Mouse (Mus musculus) megakaryocyte, adult 5-6 weeks (primary cell): ENCODE results near the gene Smyd5. TPM values are rescaled to one million over a fixed set of nuclear protein-coding genes. Genes with fewer than 3 reads are reported as not detected.
A peak's percentile ranks its signal among the peaks of the same experiment; 100 is the strongest.

Experiments
- ATAC-seq: 2 replicates; pipeline ENCODE4 v1.8.0; 2016; ENCODE audit warnings: mild to moderate bottlenecking, inconsistent platforms; ENCODE audit not compliant: poor library complexity, severe bottlenecking
- total RNA-seq, 2 experiments: library from RNA; stranded (forward) in 1 of 2; stranded (reverse) in 1 of 2; fragments of 153-499, 151-499 nt in 1 of 2; fragments of 221-1000, 200-1000 nt in 1 of 2; gene quantifications; 2 replicates each; pipeline versions ENCODE4 v1.2.3 to v1.2.4; 2015 to 2017

Gene Smyd5
- 7.2 and 8.3 TPM in 2 replicates for total RNA-seq (2015)
- 10.0 and 11.2 TPM in 2 replicates for total RNA-seq (2017)

DNA sequence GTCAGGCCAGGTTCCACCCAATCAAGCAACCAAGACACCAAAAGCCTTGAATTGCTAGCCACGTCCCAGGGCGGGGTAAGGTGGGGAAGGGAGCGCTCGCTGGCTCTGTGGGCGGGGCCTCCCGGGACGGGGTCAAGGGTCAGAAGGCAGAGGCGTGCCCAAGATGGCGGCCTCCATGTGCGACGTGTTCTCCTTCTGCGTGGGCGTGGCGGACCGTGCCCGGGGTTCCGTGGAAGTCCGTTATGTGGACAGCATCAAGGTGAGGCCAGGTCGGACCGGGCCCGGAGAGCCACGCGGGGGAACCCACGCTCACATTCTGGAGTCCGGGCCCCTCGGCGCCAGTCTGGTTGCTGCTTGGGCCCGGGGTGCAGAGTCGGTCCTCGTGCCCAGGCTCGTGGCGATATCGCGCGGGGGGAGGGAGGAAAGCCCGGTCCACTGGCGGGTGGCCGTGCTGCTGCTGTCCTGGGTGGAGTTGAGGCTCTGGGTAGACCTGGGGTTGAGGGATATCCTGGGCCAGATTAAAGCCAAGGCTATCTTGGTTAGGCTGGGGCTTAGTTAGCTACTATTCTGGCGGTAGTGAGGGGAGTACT, at the start of gene Smyd5:
TSS of gene Smyd5 (plus strand) at position 148 of the 590 bp plus-strand sequence.
- ATAC-seq: peak; percentile 87

DNA sequence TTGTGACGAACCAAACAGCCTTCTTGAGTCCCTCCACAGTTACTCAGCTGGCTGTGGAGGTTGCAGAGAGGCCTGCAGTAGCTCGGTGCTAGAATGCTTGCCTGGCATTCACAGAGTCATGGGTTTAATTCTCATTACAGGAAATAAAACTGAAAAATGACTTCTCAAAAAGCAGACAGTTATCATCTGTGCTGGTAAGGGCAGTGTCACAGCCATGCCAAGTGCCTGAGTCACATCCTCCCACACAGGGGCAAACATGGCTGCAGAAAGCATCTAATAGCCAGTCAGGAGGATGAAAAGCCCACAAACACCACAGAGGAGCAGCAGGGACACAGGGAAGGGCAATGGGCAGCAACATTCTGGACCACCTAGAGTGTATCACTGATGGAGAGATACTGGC, 49.0 kb upstream of the Smyd5 start:
- no peak for ATAC-seq

DNA sequence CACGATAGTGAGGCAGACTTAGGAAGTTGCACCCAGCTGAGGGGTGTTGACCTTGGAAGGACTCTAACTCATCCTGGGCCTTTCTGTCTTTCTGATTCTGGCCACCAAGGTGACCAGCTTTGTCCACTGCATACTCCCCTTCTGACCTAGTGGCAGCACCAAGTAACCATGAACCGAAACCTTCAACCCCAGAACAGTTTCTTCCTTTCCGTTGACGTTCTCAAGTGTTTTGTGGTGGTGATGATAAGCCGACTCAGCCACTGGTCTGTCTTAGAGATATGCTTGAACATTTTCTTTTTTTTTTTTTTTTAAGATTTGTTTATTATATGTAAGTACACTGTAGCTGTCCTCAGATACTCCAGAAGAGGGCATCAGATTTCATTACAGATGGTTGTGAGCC, 43.2 kb upstream of the Smyd5 start:
- no peak for ATAC-seq

DNA sequence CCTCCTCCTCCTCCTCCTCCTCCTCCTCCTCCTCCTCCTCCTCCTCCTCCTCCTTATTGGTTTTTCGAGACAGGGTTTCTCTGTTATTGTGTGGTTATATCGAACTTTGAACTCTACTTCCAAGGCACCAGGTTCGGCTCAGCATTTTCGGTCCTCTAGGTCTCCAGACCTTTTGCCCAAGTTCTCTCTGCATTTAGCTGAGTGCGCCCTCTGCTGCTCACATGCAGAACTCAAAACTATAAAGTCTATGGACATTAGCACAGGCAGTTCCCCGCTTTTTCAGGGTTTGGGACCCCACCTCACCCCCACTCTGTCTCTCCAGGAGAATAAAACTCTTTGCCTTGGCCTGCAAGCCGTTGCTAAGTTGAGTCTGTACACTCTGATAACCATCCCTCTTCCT, 40.0 kb upstream of the Smyd5 start:
- peak; percentile 93 for ATAC-seq

- ATAC-seq: no peak
Measured at GRCm38 (mm10) chr6:85395360-85395759, 36.4 kb upstream of the Smyd5 start.

- ATAC-seq: peak; percentile 71
Measured at GRCm38 (mm10) chr6:85397165-85397564, 34.6 kb upstream of the Smyd5 start.

- ATAC-seq: no peak
Measured at GRCm38 (mm10) chr6:85399715-85400114, 32.1 kb upstream of the Smyd5 start.

DNA sequence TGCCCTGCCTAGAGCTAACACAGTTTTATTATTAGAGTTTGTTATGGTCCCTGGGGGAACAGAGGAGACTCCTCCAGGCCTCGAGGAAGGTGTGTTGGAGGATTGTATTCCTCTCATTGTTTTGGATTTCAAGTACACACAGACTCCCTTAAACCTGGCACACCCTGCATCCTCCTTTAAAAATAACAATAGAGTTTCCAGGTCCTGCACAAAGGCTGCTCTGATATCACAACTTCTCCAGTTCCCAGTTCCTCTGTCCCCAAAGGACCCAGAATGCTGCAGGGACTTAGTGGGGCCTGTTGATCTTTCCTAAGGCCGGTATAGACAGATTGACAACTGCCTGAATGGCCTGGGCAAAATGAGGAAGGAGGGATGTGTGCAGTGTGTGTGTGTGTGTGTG, 29.2 kb upstream of the Smyd5 start:
- no peak for ATAC-seq

DNA sequence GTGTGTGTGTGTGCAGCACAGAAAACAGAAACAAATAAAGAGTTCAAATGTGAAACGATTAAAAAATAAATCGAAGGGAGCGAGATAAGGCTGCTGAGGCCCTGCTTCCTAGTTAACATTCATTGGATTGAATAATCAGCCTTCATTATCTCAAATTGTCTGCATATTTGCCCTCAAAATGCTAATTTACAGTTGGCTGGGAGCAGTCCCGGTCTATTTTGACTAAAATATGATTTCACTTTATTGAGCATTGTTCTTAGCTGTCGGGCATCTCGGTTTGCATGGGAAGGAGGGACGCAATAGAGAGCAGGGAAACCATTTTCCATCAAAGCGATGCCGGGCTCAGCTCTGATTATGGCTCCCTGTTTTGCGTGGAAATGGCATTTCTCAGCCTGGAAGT, 28.8 kb upstream of the Smyd5 start:
- no peak for ATAC-seq

GRCm38 (mm10) chr6:85409003-85409402, 22.8 kb upstream of the Smyd5 start:
- no peak for ATAC-seq

GRCm38 (mm10) chr6:85410771-85411273, 21.0 kb upstream of the Smyd5 start:
- peak; percentile 87 for ATAC-seq

DNA sequence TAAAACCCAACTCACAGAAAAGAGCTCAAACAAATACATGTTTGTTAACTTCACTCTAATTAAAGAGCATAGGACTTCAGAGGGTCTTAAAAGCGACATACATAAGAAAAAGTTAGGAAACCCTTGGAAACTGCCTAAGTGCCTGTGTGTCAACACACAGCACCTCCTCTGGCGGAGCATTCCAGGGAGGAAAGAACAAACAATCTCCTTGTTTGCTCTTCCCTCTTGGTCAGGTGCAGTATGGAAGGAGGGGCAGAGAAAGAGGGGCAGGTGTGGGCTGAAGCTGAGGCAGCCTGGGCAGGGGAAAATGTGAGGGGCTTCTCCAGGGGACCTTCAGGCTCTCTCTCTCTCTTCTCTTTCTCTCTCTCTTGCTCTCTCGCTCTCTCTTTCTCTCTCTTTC, 16.0 kb upstream of the Smyd5 start:
- no peak for ATAC-seq

- ATAC-seq: no peak
Measured at GRCm38 (mm10) chr6:85419150-85419549, 12.6 kb upstream of the Smyd5 start.

DNA sequence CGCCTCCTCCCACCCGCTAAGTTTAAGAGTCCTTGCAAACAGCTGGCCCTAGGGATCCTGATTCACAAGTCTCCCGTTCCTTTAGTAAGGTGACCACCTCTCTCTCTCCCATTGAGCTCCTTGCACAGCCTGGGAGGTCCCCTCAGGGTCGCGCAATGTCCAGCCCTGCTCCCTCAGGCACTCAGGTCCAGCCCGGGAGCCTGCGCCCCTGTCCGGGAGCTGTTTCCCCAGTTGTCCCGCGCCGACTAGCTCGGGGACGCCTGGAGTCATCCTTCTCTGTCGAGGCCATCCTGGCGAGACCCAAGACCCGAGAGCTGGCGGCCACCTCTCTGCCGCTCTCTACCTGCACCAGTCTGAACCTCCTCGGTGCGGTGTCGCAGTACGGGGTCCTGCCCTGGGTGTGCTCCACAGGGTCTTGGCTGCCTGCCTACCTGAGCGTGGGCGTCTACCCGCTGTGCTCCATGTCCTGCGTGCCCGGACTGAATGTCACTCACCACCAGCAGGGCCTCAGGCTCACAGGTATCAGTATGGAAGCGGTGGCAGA, 7.9 kb upstream of the Smyd5 start, which contains the start of gene Noto:
TSS of gene Noto (plus strand) at position 51 of the 544 bp plus-strand sequence.
- no peak for ATAC-seq

DNA sequence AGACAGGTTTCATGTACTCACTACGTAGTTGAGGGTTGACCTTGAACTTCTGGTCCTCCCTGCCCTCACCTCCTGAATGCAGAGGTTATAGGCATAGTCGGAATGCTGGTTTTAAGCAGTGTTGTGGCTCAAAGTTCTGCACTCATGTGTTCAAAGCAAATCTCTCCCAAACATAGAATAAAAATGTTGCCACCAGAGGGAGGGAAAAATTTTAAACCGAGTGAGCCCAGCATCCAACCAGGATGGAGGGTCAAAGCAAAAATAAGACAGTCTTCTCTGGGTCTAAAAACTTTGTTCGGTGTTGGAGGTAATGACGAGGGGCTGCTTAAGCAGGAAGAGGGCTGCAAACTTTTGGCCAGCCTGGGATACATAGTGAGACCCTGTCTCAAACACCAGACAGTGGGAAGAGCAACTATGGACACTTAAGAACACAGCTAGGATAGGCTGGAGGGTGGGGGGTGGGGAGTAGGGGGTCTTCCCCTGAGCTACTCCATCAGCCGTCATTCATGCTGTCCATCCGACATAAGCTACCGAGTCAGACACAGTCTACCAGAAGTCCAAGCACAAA, 431 bp upstream of the Smyd5 start:
- no peak for ATAC-seq

GRCm38 (mm10) chr6:85433865-85434264, 2.1 kb downstream of the Smyd5 start:
- peak; percentile 80 for ATAC-seq

- ATAC-seq: peak; percentile 48
Measured at GRCm38 (mm10) chr6:85436204-85436603, 4.4 kb downstream of the Smyd5 start.

- no peak for ATAC-seq
Measured at GRCm38 (mm10) chr6:85436631-85437030, 4.8 kb downstream of the Smyd5 start.

- ATAC-seq: no peak
Measured at GRCm38 (mm10) chr6:85441142-85441541, 9.4 kb downstream of the Smyd5 start.

- no peak for ATAC-seq
Measured at GRCm38 (mm10) chr6:85443488-85444233, 11.9 kb downstream of the Smyd5 start.

DNA sequence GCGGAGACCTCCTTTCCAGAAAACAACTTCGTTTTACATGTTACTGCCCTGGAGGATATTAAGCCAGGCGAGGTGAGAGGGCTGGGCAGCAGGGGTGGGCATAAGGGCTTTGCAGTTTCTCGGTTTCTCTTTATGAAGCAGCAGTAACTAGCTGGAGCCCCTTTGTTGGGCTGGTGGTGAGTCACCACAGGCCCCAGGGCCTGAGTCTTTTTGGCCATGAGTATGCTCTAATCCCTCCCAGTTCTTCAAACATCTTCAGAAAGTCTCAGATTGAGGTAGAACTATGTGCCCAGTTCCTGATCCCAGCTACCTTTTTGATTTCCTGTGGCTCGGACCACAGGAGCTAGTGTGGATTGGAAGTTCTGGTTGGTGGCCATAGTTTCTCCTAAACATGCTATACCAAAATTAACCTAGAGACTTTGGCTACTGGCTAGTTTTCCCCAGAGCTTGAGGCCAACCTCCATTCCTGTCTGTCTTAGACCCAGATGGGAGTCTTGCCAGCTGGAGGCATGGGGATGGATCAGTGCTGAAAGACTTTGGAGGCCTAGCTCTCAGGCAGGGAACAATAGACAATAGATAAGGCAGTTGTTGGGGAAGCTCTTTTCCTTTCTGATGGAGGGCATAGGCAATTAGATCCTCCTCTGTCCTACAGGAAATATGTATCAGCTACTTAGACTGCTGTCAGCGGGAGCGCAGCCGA, 12.6 kb downstream of the Smyd5 start:
- ATAC-seq: no peak
